ENCODE assay signal across 8 mouse cellular contexts in the genomic region with DNA sequence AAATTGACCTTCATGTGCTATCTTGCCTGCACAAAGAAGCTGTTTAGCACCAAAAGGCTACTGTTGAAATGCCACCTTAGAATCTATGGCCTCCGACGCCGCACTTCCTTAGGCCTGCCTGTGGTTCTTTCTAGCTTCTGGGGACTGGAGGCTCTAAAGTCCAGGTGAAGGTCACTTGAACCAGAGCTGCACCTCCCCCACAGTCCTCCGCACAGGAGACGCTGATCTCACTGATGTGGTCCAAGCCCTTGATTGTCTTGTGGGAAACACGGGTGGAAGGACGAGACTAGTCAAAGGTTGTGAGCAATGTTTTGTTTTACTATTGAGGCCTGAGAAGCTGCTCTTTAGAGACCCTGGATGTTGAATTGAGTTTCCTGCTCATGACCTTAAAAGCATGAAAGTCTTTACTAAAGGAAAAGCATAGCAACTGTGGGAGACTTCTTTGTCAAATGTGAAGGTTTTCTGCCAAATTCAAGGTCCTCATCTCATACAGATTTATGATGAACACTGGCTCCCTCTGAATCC. TPM values are rescaled to one million over a fixed set of nuclear protein-coding genes. Genes with fewer than 3 reads are reported as not detected.
DNase-seq lines count a peak whose midpoint lies in the region; ATAC-seq and TF ChIP-seq lines count a peak whose summit lies in the region.

No protein-coding gene starts in this region.

- H3K4me3 ChIP-seq in hindbrain, embryonic 12.5 days = no peak overlapping the region
- H3K4me3 ChIP-seq in hindbrain, embryonic 11.5 days (ENCODE audit: low read depth, low read length) = no peak overlapping the region
- H3K4me3 ChIP-seq in intestine, embryonic 14.5 days (ENCODE audit: low read depth, low read length) = peak overlapping the region; percentile 67
- H3K4me3 ChIP-seq in liver, embryonic 14.5 days (ENCODE audit: insufficient read depth in 1 of 2, low read depth in 2 of 2, low read length in 2 of 2) = peak overlapping the region; percentile 71 to 89

- H3K36me3 ChIP-seq in hindbrain, embryonic 12.5 days = peaks cover 19% of the 10 kb centered on the region
- no peaks in the 10 kb centered on the region for H3K36me3 ChIP-seq in hindbrain, embryonic 11.5 days (ENCODE audit: control insufficient read depth, insufficient read depth, low read length)
- H3K36me3 ChIP-seq in intestine, embryonic 14.5 days (ENCODE audit: control insufficient read depth, insufficient read depth, low read length) = peaks cover 29% of the 10 kb centered on the region
- peaks cover 49% of the 10 kb centered on the region for H3K36me3 ChIP-seq in liver, embryonic 14.5 days (replicated peaks; ENCODE audit: control insufficient read depth, insufficient read depth, low read depth)

- TF ChIP-seq CTCF in liver, embryonic 14.5 days (IDR thresholded peaks at IDR 0.05; ENCODE audit: low read depth) = no peak

- no peak overlapping the region for H3K9ac ChIP-seq in hindbrain, embryonic 12.5 days
- no peak overlapping the region for H3K9ac ChIP-seq in hindbrain, embryonic 11.5 days (ENCODE audit: low read depth, low read length)
- H3K9ac ChIP-seq in intestine, embryonic 14.5 days (ENCODE audit: low read length) = no peak overlapping the region
- H3K9ac ChIP-seq in liver, embryonic 14.5 days (replicated peaks) = peak overlapping the region; percentile 86

- H3K4me2 ChIP-seq in hindbrain, embryonic 12.5 days (replicated peaks) = peak overlapping the region; percentile 64
- no peak overlapping the region for H3K4me2 ChIP-seq in hindbrain, embryonic 11.5 days (replicated peaks; ENCODE audit: low read depth, low read length)
- peak overlapping the region; percentile 77 for H3K4me2 ChIP-seq in intestine, embryonic 14.5 days (ENCODE audit: low read length)
- H3K4me2 ChIP-seq in liver, embryonic 14.5 days (ENCODE audit: low read depth) = peak overlapping the region; percentile 99

- peaks cover 20% of the 10 kb centered on the region for H3K27me3 ChIP-seq in hindbrain, embryonic 12.5 days
- H3K27me3 ChIP-seq in hindbrain, embryonic 11.5 days (ENCODE audit: control insufficient read depth, insufficient read depth, low read length) = peaks cover 6% of the 10 kb centered on the region
- no peaks in the 10 kb centered on the region for H3K27me3 ChIP-seq in intestine, embryonic 14.5 days (replicated peaks; ENCODE audit: control insufficient read depth, insufficient read depth, low read length)
- no peaks in the 10 kb centered on the region for H3K27me3 ChIP-seq in liver, embryonic 14.5 days (ENCODE audit: control insufficient read depth, insufficient read depth, low read length)

- no peak overlapping the region for H3K27ac ChIP-seq in hindbrain, embryonic 12.5 days
- H3K27ac ChIP-seq in hindbrain, embryonic 11.5 days (ENCODE audit: low read depth, low read length) = no peak overlapping the region
- 0 out of 2 replicates have a peak overlapping the region, but pooled peaks have one; percentile 18 for H3K27ac ChIP-seq in intestine, embryonic 14.5 days (ENCODE audit: low read depth)
- peak overlapping the region; percentile 14 for H3K27ac ChIP-seq in liver, embryonic 14.5 days

- TF ChIP-seq EP300 in liver, embryonic 14.5 days (IDR thresholded peaks at IDR 0.05; ENCODE audit: low read depth) = no peak

- H3K9me3 ChIP-seq in hindbrain, embryonic 12.5 days (replicated peaks) = no peaks in the 10 kb centered on the region
- no peaks in the 10 kb centered on the region for H3K9me3 ChIP-seq in hindbrain, embryonic 11.5 days (ENCODE audit: control insufficient read depth, low read length)
- no peaks in the 10 kb centered on the region for H3K9me3 ChIP-seq in intestine, embryonic 14.5 days (ENCODE audit: control insufficient read depth, low read length)
- H3K9me3 ChIP-seq in liver, embryonic 14.5 days (ENCODE audit: control insufficient read depth, low read length) = no peaks in the 10 kb centered on the region

- peaks cover 24% of the 10 kb centered on the region for H3K4me1 ChIP-seq in hindbrain, embryonic 12.5 days
- 0 out of 2 replicates have a peak, but pooled peaks cover 5% of the 10 kb centered on the region for H3K4me1 ChIP-seq in hindbrain, embryonic 11.5 days (replicated peaks; ENCODE audit: control insufficient read depth, insufficient read depth, low read length)
- peaks cover 8% of the 10 kb centered on the region for H3K4me1 ChIP-seq in intestine, embryonic 14.5 days (replicated peaks; ENCODE audit: control insufficient read depth, insufficient read depth, low read length)
- H3K4me1 ChIP-seq in liver, embryonic 14.5 days (replicated peaks; ENCODE audit: control insufficient read depth in 2 of 2, insufficient read depth in 2 of 2, low read length in 1 of 2) = peaks cover 24 to 28% of the 10 kb centered on the region in 2 experiments

- no peak for ATAC-seq in hindbrain, embryonic 12.5 days (ENCODE audit: low FRiP score)
- ATAC-seq in hindbrain, embryonic 11.5 days (ENCODE audit: low FRiP score) = no peak
- ATAC-seq in intestine, embryonic 14.5 days (replicated peaks; ENCODE audit: low FRiP score, low TSS enrichment, low read depth) = no peak
- no peak for ATAC-seq in liver, embryonic 14.5 days (ENCODE audit: insufficient read depth)

- 70% methylated on average over 7 of the region's 7 CpGs for WGBS in hindbrain, embryonic 12.5 days
- 87% methylated on average over 7 of the region's 7 CpGs for WGBS in hindbrain, embryonic 11.5 days
- 65% methylated on average over 7 of the region's 7 CpGs for WGBS in intestine, embryonic 14.5 days
- 8% methylated on average over 7 of the region's 7 CpGs for WGBS in liver, embryonic 14.5 days (ENCODE audit: insufficient replicate concordance)

- DNase-seq in hindbrain, embryonic 11.5 days (ENCODE audit: low spot score) = no peak
- peak; percentile 78 for DNase-seq in adrenal gland, adult 2 months
- no peak for DNase-seq in intestine, embryonic 14.5 days (ENCODE audit: low spot score)
- DNase-seq in liver, embryonic 14.5 days (ENCODE audit: low read depth in 3 of 3, low spot score in 3 of 3) = no peak
- no peak for DNase-seq in urinary bladder, postnatal 36 days (ENCODE audit: low spot score in 2 of 2)
- DNase-seq in embryo, embryonic 9.5 days (ENCODE audit: extremely low spot score) = no peak
- no peak for DNase-seq in right cerebral cortex, postnatal 14 days

RNA-seq across cellular contexts. Expression of gene Tuba1c, which starts 3.1 kb away (rescaled TPM):
- polyA plus RNA-seq in hindbrain, embryonic 12.5 days (2016; fragmentation: Nextera tagmentation; extraction: Ambion mirVana) = 59.6 and 72.4 TPM in 2 replicates
- polyA plus RNA-seq in hindbrain, embryonic 11.5 days (2014; fragmentation: Nextera tagmentation; extraction: Ambion mirVana) = 93.2 and 95.2 TPM in 2 replicates
- 100 to 1,000 TPM; 270 to 284 TPM for total RNA-seq in adrenal gland, adult 2 months (2021)
- polyA plus RNA-seq in adrenal gland, adult 2 months (2012; rRNA removed) = 205 and 318 TPM in 2 replicates
- 269 and 276 TPM in 2 replicates for polyA plus RNA-seq in intestine, embryonic 14.5 days (2014; fragmentation: Nextera tagmentation; extraction: Ambion mirVana)
- 273 and 373 TPM in 2 replicates for polyA plus RNA-seq in liver, embryonic 14.5 days (2012; rRNA removed)
- 277 and 278 TPM in 2 replicates for polyA plus RNA-seq in liver, embryonic 14.5 days (2014; fragmentation: Nextera tagmentation; extraction: Ambion mirVana)

RNA-seq across cellular contexts. Expression of gene Prph, which starts 22.2 kb away (rescaled TPM):
- polyA plus RNA-seq in hindbrain, embryonic 12.5 days (2016; fragmentation: Nextera tagmentation; extraction: Ambion mirVana) = 23.3 and 35.6 TPM in 2 replicates
- polyA plus RNA-seq in hindbrain, embryonic 11.5 days (2014; fragmentation: Nextera tagmentation; extraction: Ambion mirVana) = 17.2 and 20.9 TPM in 2 replicates
- under 1 TPM; 0.43 to 0.86 TPM for total RNA-seq in adrenal gland, adult 2 months (2021)
- 2.4 and 8.5 TPM in 2 replicates for polyA plus RNA-seq in adrenal gland, adult 2 months (2012; rRNA removed)
- 54.4 and 56.3 TPM in 2 replicates for polyA plus RNA-seq in intestine, embryonic 14.5 days (2014; fragmentation: Nextera tagmentation; extraction: Ambion mirVana)
- polyA plus RNA-seq in liver, embryonic 14.5 days (2012; rRNA removed) = 1.1 and 1.2 TPM in 2 replicates
- 0.32 and 0.53 TPM in 2 replicates for polyA plus RNA-seq in liver, embryonic 14.5 days (2014; fragmentation: Nextera tagmentation; extraction: Ambion mirVana)

RNA-seq across cellular contexts. Expression of gene Troap, which starts 41.6 kb away (rescaled TPM):
- 24.1 and 29.2 TPM in 2 replicates for polyA plus RNA-seq in hindbrain, embryonic 12.5 days (2016; fragmentation: Nextera tagmentation; extraction: Ambion mirVana)
- polyA plus RNA-seq in hindbrain, embryonic 11.5 days (2014; fragmentation: Nextera tagmentation; extraction: Ambion mirVana) = 19.1 and 22.9 TPM in 2 replicates
- under 1 TPM; 0.73 to 0.78 TPM for total RNA-seq in adrenal gland, adult 2 months (2021)
- polyA plus RNA-seq in adrenal gland, adult 2 months (2012; rRNA removed) = 2.8 and 5.2 TPM in 2 replicates
- polyA plus RNA-seq in intestine, embryonic 14.5 days (2014; fragmentation: Nextera tagmentation; extraction: Ambion mirVana) = 25.4 and 27.7 TPM in 2 replicates
- polyA plus RNA-seq in liver, embryonic 14.5 days (2012; rRNA removed) = 14.3 and 15.7 TPM in 2 replicates
- 11.1 and 12.1 TPM in 2 replicates for polyA plus RNA-seq in liver, embryonic 14.5 days (2014; fragmentation: Nextera tagmentation; extraction: Ambion mirVana)

RNA-seq across cellular contexts. Expression of gene C1ql4, which starts 54.8 kb away (rescaled TPM):
- polyA plus RNA-seq in hindbrain, embryonic 12.5 days (2016; fragmentation: Nextera tagmentation; extraction: Ambion mirVana) = 18.4 and 18.7 TPM in 2 replicates
- polyA plus RNA-seq in hindbrain, embryonic 11.5 days (2014; fragmentation: Nextera tagmentation; extraction: Ambion mirVana) = 10.2 and 12.4 TPM in 2 replicates
- not detected for total RNA-seq in adrenal gland, adult 2 months (2021)
- polyA plus RNA-seq in adrenal gland, adult 2 months (2012; rRNA removed) = not detected in 2 replicates
- polyA plus RNA-seq in intestine, embryonic 14.5 days (2014; fragmentation: Nextera tagmentation; extraction: Ambion mirVana) = 0.16 TPM in 1 of 2 replicates, not detected in the other
- not detected in 2 replicates for polyA plus RNA-seq in liver, embryonic 14.5 days (2012; rRNA removed)
- not detected in 2 replicates for polyA plus RNA-seq in liver, embryonic 14.5 days (2014; fragmentation: Nextera tagmentation; extraction: Ambion mirVana)

Comparison
In these comparisons a context has a peak if more than half of its experiments do, and no peak if none do; other contexts are left out.
1. H3K27ac ChIP-seq: peak in intestine, embryonic 14.5 days (single experiment) and liver, embryonic 14.5 days (single experiment); none in hindbrain, embryonic 12.5 days (single experiment) and hindbrain, embryonic 11.5 days (single experiment).
2. H3K4me3 ChIP-seq: peak in intestine, embryonic 14.5 days (single experiment) and liver, embryonic 14.5 days (2 of 2); none in hindbrain, embryonic 12.5 days (single experiment) and hindbrain, embryonic 11.5 days (single experiment).